Mouse (Mus musculus): ENCODE results near the gene Eya4. TPM values are rescaled to one million over a fixed set of nuclear protein-coding genes. Genes with fewer than 3 reads are reported as not detected.

The Eya4 gene
- polyA plus RNA-seq (2012; rRNA removed), result 0.98 and 1.8 TPM in 2 replicates

GRCm38 (mm10) chr10:23350011-23350911 lies at the start of gene Eya4:
Eya4 (minus strand) TSS chr10:23350786.

